Mouse (Mus musculus) MEL (cell line): ENCODE results near the gene Il17c. TPM values are rescaled to one million over a fixed set of nuclear protein-coding genes. Genes with fewer than 3 reads are reported as not detected.

ENCODE experiments used
- DNase-seq: peaks from one replicate; pipeline ENCODE4 v3.0.0; 2011; ENCODE audit warnings: low read depth, low spot score
- H3K27ac ChIP-seq: 2 replicates; pipeline ENCODE4 v1.5.1; 2012; ENCODE audit warnings: low read depth, mild to moderate bottlenecking, control low read depth, low read length, moderate library complexity; ENCODE audit not compliant: control insufficient read depth
- H3K27me3 ChIP-seq, 2 experiments: fragments of 150-350 bp in 1 of 2; sonication (generic) in 1 of 2; 2 replicates each; pipeline ENCODE4 v1.6.1; 2012; ENCODE audit warnings: low read length in 2 of 2, mild to moderate bottlenecking in 2 of 2, improper control_type of control experiment in 1 of 2, moderate library complexity in 1 of 2; ENCODE audit not compliant: insufficient read depth in 2 of 2, control insufficient read depth in 1 of 2
- H3K36me3 ChIP-seq, 2 experiments: 2 replicates each; pipeline ENCODE4 v1.6.1; 2012 to 2014; ENCODE audit warnings: low read length in 2 of 2, improper control_type of control experiment in 1 of 2, inconsistent platforms in 1 of 2, mild to moderate bottlenecking in 1 of 2; ENCODE audit not compliant: insufficient read depth in 2 of 2, control insufficient read depth in 1 of 2
- H3K4me1 ChIP-seq, 2 experiments: fragments of 150-350 bp in 1 of 2; sonication (generic) in 1 of 2; 2 replicates each; pipeline ENCODE4 v1.6.1; 2012; ENCODE audit warnings: low read length in 2 of 2, improper control_type of control experiment in 1 of 2, mild to moderate bottlenecking in 1 of 2; ENCODE audit not compliant: insufficient read depth in 2 of 2, control insufficient read depth in 1 of 2
- H3K4me3 ChIP-seq, 2 experiments: fragments of 150-350 bp in 1 of 2; sonication (generic) in 1 of 2; 2 replicates each; pipeline ENCODE4 v1.5.1; 2012; ENCODE audit warnings: low read depth in 2 of 2, low read length in 2 of 2, mild to moderate bottlenecking in 2 of 2, moderate library complexity in 2 of 2, control low read depth in 1 of 2, improper control_type of control experiment in 1 of 2; ENCODE audit not compliant: control insufficient read depth in 1 of 2, insufficient read depth in 1 of 2
- H3K79me2 ChIP-seq: 2 replicates; pipeline ENCODE4 v1.6.1; 2012; ENCODE audit warnings: mild to moderate bottlenecking, low read length, moderate library complexity; ENCODE audit not compliant: control insufficient read depth, poor library complexity, insufficient read depth
- H3K9ac ChIP-seq: 2 replicates; pipeline ENCODE4 v1.6.1; 2012; ENCODE audit warnings: low read depth, mild to moderate bottlenecking, control low read depth, low read length, moderate library complexity; ENCODE audit not compliant: control insufficient read depth, poor library complexity, severe bottlenecking
- H3K9me3 ChIP-seq: fragments of 150-350 bp; sonication (generic); replicated peaks from 2 replicates; pipeline ENCODE4 v1.6.1; 2012; ENCODE audit warnings: mild to moderate bottlenecking, low read length, improper control_type of control experiment, moderate library complexity; ENCODE audit not compliant: insufficient read depth
- BHLHE40 ChIP-seq: IDR thresholded peaks from 2 replicates; pipeline ENCODE4 v1.6.1; 2012; ENCODE audit warnings: low read depth, mild to moderate bottlenecking, inconsistent platforms, low read length, improper control_type of control experiment, borderline replicate concordance
- CTCF ChIP-seq, 3 experiments: IDR thresholded peaks in 2 of 3; conservative IDR thresholded peaks in 1 of 3; 2 replicates each; pipeline ENCODE4 v1.5.1; 2011 to 2012; ENCODE audit warnings: low read length in 3 of 3, low read depth in 2 of 3, mild to moderate bottlenecking in 2 of 3, improper control_type of control experiment in 1 of 3, inconsistent platforms in 1 of 3, mixed read lengths in 1 of 3, moderate library complexity in 1 of 3; ENCODE audit not compliant: control insufficient read depth in 1 of 3, insufficient read depth in 1 of 3, poor library complexity in 1 of 3, severe bottlenecking in 1 of 3
- E2F4 ChIP-seq: IDR thresholded peaks from 2 replicates; pipeline ENCODE4 v1.6.1; 2011; ENCODE audit warnings: low read depth, low read length, improper control_type of control experiment, borderline replicate concordance
- EP300 ChIP-seq, 2 experiments: IDR thresholded peaks; 2 replicates each; pipeline ENCODE4 v1.6.1; 2011; ENCODE audit warnings: improper control_type of control experiment in 2 of 2, low read length in 2 of 2, low read depth in 1 of 2, mild to moderate bottlenecking in 1 of 2
- ETS1 ChIP-seq: IDR thresholded peaks from 2 replicates; pipeline ENCODE4 v1.6.1; 2012; ENCODE audit warnings: low read depth, mild to moderate bottlenecking, inconsistent platforms, low read length, improper control_type of control experiment, moderate library complexity
- GATA1 ChIP-seq: IDR thresholded peaks from 2 replicates; pipeline ENCODE4 v1.6.1; 2011; ENCODE audit warnings: low read depth, low read length, improper control_type of control experiment
- HCFC1 ChIP-seq: IDR thresholded peaks from 2 replicates; pipeline ENCODE4 v1.6.1; 2012; ENCODE audit warnings: low read depth, mild to moderate bottlenecking, inconsistent platforms, low read length, improper control_type of control experiment, moderate library complexity
- MAX ChIP-seq: IDR thresholded peaks from 2 replicates; pipeline ENCODE4 v1.6.1; 2011; ENCODE audit warnings: low read length, improper control_type of control experiment
- MYB ChIP-seq: IDR thresholded peaks from 2 replicates; pipeline ENCODE4 v1.6.1; 2011; ENCODE audit warnings: mild to moderate bottlenecking, low read depth, low read length, improper control_type of control experiment
- POLR2A ChIP-seq, 2 experiments: IDR thresholded peaks; 2 replicates each; pipeline ENCODE4 v1.6.1; 2011 to 2012; ENCODE audit warnings: low read length in 2 of 2, mild to moderate bottlenecking in 2 of 2, control low read depth in 1 of 2, improper control_type of control experiment in 1 of 2, low read depth in 1 of 2, moderate library complexity in 1 of 2; ENCODE audit not compliant: control insufficient read depth in 1 of 2, insufficient read depth in 1 of 2, poor library complexity in 1 of 2
- POLR2AphosphoS2 ChIP-seq: IDR thresholded peaks from 2 replicates; pipeline ENCODE4 v1.6.1; 2011; ENCODE audit warnings: low read length, improper control_type of control experiment
- POLR2AphosphoS5 ChIP-seq: IDR thresholded peaks from 2 replicates; pipeline ENCODE4 v1.6.1; 2012; ENCODE audit warnings: low read depth, borderline replicate concordance, mild to moderate bottlenecking, inconsistent platforms, low read length, moderate library complexity, mixed read lengths
- RAD21 ChIP-seq: IDR thresholded peaks from 2 replicates; pipeline ENCODE4 v1.6.1; 2011; ENCODE audit warnings: mild to moderate bottlenecking, low read depth, low read length, improper control_type of control experiment
- RCOR1 ChIP-seq: IDR thresholded peaks from 2 replicates; pipeline ENCODE4 v1.6.1; 2012; ENCODE audit warnings: low read depth, mild to moderate bottlenecking, inconsistent platforms, low read length, improper control_type of control experiment
- SIN3A ChIP-seq: IDR thresholded peaks from 2 replicates; pipeline ENCODE4 v1.6.1; 2012; ENCODE audit warnings: low read length, improper control_type of control experiment, inconsistent platforms
- TBP ChIP-seq: IDR thresholded peaks from 2 replicates; pipeline ENCODE4 v1.8.0; 2011; ENCODE audit warnings: low read depth, low read length, improper control_type of control experiment
- TCF12 ChIP-seq: IDR thresholded peaks from 2 replicates; pipeline ENCODE4 v1.6.1; 2014; ENCODE audit warnings: low read depth, mild to moderate bottlenecking, inconsistent platforms, low read length, improper control_type of control experiment, moderate library complexity
- USF2 ChIP-seq, 2 experiments: IDR thresholded peaks; 2 replicates each; pipeline ENCODE4 v1.6.1; 2011 to 2012; ENCODE audit warnings: improper control_type of control experiment in 2 of 2, low read length in 2 of 2, borderline replicate concordance in 1 of 2, inconsistent platforms in 1 of 2, low read depth in 1 of 2, mild to moderate bottlenecking in 1 of 2; ENCODE audit not compliant: insufficient read depth in 1 of 2
- polyA plus RNA-seq, 2 experiments: library from polyadenylated mRNA; stranded (reverse) in 1 of 2; unstranded in 1 of 2; fragments of >175 nt in 1 of 2; fragments of >200 nt in 1 of 2; gene quantifications; 2 replicates each; pipeline versions ENCODE4 v1.2.1 to v1.2.4; 2012; ENCODE audit warnings: low replicate concordance in 2 of 2, low read depth in 1 of 2; ENCODE audit not compliant: insufficient read length in 2 of 2, insufficient read depth in 1 of 2, missing spikeins in 1 of 2
- total RNA-seq: library from RNA; depleted of rRNA; stranded (reverse); fragments of 300-350 nt; gene quantifications from 2 replicates; pipeline ENCODE4 v1.2.3, GENCODE M21; 2012

The Il17c gene
- total and polyA plus RNA-seq, 3 experiments: 0.43 TPM; not detected in 2

DNA sequence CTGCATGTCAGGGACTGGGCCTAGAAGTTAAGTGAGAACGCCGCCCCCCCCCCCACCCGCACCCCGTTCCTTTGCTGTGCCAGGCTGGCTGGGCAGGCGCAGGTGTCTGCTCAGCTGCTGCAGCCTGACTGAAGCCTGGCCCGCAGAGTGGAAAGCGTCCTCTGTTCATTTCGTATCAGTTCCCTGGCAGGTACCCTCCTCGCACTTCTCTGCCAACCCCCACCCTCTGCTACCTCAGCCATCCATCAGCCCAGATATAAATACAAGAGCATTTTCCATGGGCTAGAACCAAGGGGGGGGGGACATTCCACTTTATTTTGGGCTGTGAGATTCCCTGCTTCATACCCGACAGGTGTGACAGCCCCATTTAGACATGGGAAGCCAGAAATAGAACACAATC lies 30.3 kb downstream of the Il17c start:
- Histone ChIP-seq H3K4me3 (no peak overlapping the region), H3K4me1 (peaks cover 9 to 18% of the 10 kb centered on the region in 2 experiments)

DNA sequence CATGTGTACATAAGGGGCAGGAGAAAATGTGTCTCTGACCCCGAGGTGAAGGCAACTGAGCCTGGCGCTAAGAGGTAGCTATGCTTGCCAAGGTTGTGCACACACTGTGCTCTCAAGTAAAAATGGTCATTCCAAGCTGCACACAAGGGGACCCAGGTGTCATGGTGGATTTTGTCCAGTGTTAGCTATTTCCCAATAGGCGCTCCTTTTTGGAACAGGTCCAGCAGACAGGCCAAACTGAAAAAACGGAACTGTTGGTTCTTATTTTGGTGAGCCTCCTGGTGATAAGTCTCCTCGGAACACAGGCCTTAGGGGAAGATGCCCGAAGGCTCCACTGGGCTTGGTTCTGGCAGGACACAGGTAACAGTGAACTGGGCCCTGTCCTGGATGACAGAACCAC lies 32.6 kb downstream of the Il17c start:
- H3K9ac ChIP-seq: no peak overlapping the region
- peaks cover 0 to 4% of the 10 kb centered on the region in 2 experiments; a peak in 2 of 4 replicates for H3K36me3 ChIP-seq
- no peaks in the 10 kb centered on the region; a peak in 1 of 4 replicates for H3K27me3 ChIP-seq
- H3K4me3 ChIP-seq: no peak overlapping the region
- 0 out of 2 replicates have a peak, but pooled peaks have one; percentile 10 for TF ChIP-seq GATA1
- no peak for TF ChIP-seq USF2 (IDR thresholded peaks at IDR 0.05; ENCODE audit: borderline replicate concordance in 1 of 2, insufficient read depth in 1 of 2, low read depth in 1 of 2, low read length in 2 of 2)
- peak; percentile 84 for TF ChIP-seq MYB
- peak; percentile 46 to 50; a peak in 3 of 4 replicates for TF ChIP-seq EP300 (IDR thresholded peaks at IDR 0.05; ENCODE audit: low read depth in 1 of 2, low read length in 2 of 2)
- TF ChIP-seq ETS1: no peak
- no peaks in the 10 kb centered on the region for H3K9me3 ChIP-seq
- no peak overlapping the region for H3K27ac ChIP-seq
- H3K4me1 ChIP-seq: peaks cover 9 to 18% of the 10 kb centered on the region in 2 experiments
- peak; percentile 71 for DNase-seq
- H3K79me2 ChIP-seq: no peaks in the 10 kb centered on the region

More for the DNA sequence above, 30.3 kb downstream of the Il17c start:
- no peak for DNase-seq
- no peak for TF ChIP-seq USF2 (IDR thresholded peaks at IDR 0.05; ENCODE audit: borderline replicate concordance in 1 of 2, insufficient read depth in 1 of 2, low read depth in 1 of 2, low read length in 2 of 2)
- no peak for TF ChIP-seq CTCF (IDR thresholded peaks at IDR 0.05 in 2 of 3, conservative IDR thresholded peaks at IDR 0.05 in 1 of 3; ENCODE audit: control insufficient read depth in 1 of 3, insufficient read depth in 1 of 3, low read depth in 2 of 3, low read length in 3 of 3, poor library complexity in 1 of 3, severe bottlenecking in 1 of 3)
- TF ChIP-seq E2F4: no peak
- TF ChIP-seq TCF12: no peak
- TF ChIP-seq MYB: no peak
- TF ChIP-seq SIN3A: no peak
- TF ChIP-seq HCFC1: no peak
- TF ChIP-seq GATA1: no peak
- no peak for TF ChIP-seq POLR2AphosphoS2
- TF ChIP-seq TBP: no peak
- no peak for TF ChIP-seq POLR2A (IDR thresholded peaks at IDR 0.05; ENCODE audit: control insufficient read depth in 1 of 2, insufficient read depth in 1 of 2, low read depth in 1 of 2, low read length in 2 of 2, poor library complexity in 1 of 2)
- no peak for TF ChIP-seq POLR2AphosphoS5
- TF ChIP-seq RCOR1: no peak
- TF ChIP-seq ETS1: no peak
- no peak for TF ChIP-seq RAD21
- no peak for TF ChIP-seq BHLHE40
- no peak for TF ChIP-seq MAX
- Histone ChIP-seq H3K27ac (no peak overlapping the region), H3K36me3 (peaks cover 0 to 2% of the 10 kb centered on the region in 2 experiments; a peak in 2 of 4 replicates), H3K79me2 (no peaks in the 10 kb centered on the region), H3K9me3 (no peaks in the 10 kb centered on the region), H3K9ac (no peak overlapping the region), H3K27me3 (no peaks in the 10 kb centered on the region; a peak in 1 of 4 replicates)
